Mouse (Mus musculus) hindbrain, embryonic 13.5 days (tissue): Measurements from ENCODE around the gene Klrc3. TPM values are rescaled to one million over a fixed set of nuclear protein-coding genes. Genes with fewer than 3 reads are reported as not detected.

Experiments used
- microRNA-seq: library from miRNA; unstranded; fragments of <30 nt; microRNA quantifications from one replicate; pipeline ENCODE4, GENCODE M21; 2016
- polyA plus RNA-seq: library from polyadenylated mRNA; unstranded; fragments of >200 nt; fragmentation: Nextera tagmentation; extraction: Ambion mirVana; gene quantifications from 2 replicates; pipeline ENCODE4 v1.2.1, GENCODE M21; 2015

Klrc3 gene
- polyA plus RNA-seq, 1 experiment from 2014 or later: not detected

Small RNA genes lying within 50 kb of the gene (microRNA-seq; reads per million reads assigned to microRNA genes)
- gene Mir680-1: not detected

Other genes starting within 250 kb of the Klrc3 start
- gene Clec1b, start 246.0 kb downstream of the Klrc3 start, polyA plus RNA-seq: 3.2 and 4.8 TPM in 2 replicates
- 0.13 and 0.16 TPM in 2 replicates for gene Clec9a, start 234.5 kb downstream of the Klrc3 start, polyA plus RNA-seq
- gene Clec1a, start 191.3 kb downstream of the Klrc3 start, polyA plus RNA-seq: 1.3 and 1.9 TPM in 2 replicates
- gene Olr1, start 136.2 kb downstream of the Klrc3 start, polyA plus RNA-seq: not detected in 2 replicates
- not detected in 2 replicates for gene Tmem52b, start 130.8 kb downstream of the Klrc3 start, polyA plus RNA-seq
- gene Gabarapl1, start 110.2 kb downstream of the Klrc3 start, polyA plus RNA-seq: 175 and 180 TPM in 2 replicates
- 0.10 TPM in 1 of 2 replicates, not detected in the other for gene Klre1, start 65.4 kb downstream of the Klrc3 start, polyA plus RNA-seq
- not detected in 2 replicates for gene Klrd1, start 51.6 kb downstream of the Klrc3 start, polyA plus RNA-seq
- 0.32 and 0.36 TPM in 2 replicates for gene Klrk1, start 19.5 kb downstream of the Klrc3 start, polyA plus RNA-seq
- gene Klrc2, start 17.4 kb upstream of the Klrc3 start, polyA plus RNA-seq: not detected in 2 replicates
- gene Klrc1, start 35.6 kb upstream of the Klrc3 start, polyA plus RNA-seq: not detected in 2 replicates
- not detected in 2 replicates for gene Klri1, start 73.8 kb upstream of the Klrc3 start, polyA plus RNA-seq
- not detected in 2 replicates for gene Klri2, start 97.1 kb upstream of the Klrc3 start, polyA plus RNA-seq
- gene Gm156, start 140.9 kb upstream of the Klrc3 start, polyA plus RNA-seq: not detected in 2 replicates
- not detected in 2 replicates for gene Gm17631, start 219.3 kb upstream of the Klrc3 start, polyA plus RNA-seq
- not detected in 2 replicates for gene Klra17, start 233.3 kb upstream of the Klrc3 start, polyA plus RNA-seq